Mouse (Mus musculus) MEL (cell line): ENCODE measurements around the gene Acpp.

Experiments
- CHD2 ChIP-seq: IDR thresholded peaks from 2 replicates; pipeline ENCODE4 v1.6.1; 2011; ENCODE audit warnings: low read length, improper control_type of control experiment
- CTCF ChIP-seq, 3 experiments: IDR thresholded peaks in 2 of 3; conservative IDR thresholded peaks in 1 of 3; 2 replicates each; pipeline ENCODE4 v1.5.1; 2011 to 2012; ENCODE audit warnings: low read length in 3 of 3, low read depth in 2 of 3, mild to moderate bottlenecking in 2 of 3, improper control_type of control experiment in 1 of 3, inconsistent platforms in 1 of 3, mixed read lengths in 1 of 3, moderate library complexity in 1 of 3; ENCODE audit not compliant: control insufficient read depth in 1 of 3, insufficient read depth in 1 of 3, poor library complexity in 1 of 3, severe bottlenecking in 1 of 3
- E2F4 ChIP-seq: IDR thresholded peaks from 2 replicates; pipeline ENCODE4 v1.6.1; 2011; ENCODE audit warnings: low read depth, low read length, improper control_type of control experiment, borderline replicate concordance
- HCFC1 ChIP-seq: IDR thresholded peaks from 2 replicates; pipeline ENCODE4 v1.6.1; 2012; ENCODE audit warnings: low read depth, mild to moderate bottlenecking, inconsistent platforms, low read length, improper control_type of control experiment, moderate library complexity
- MAX ChIP-seq: IDR thresholded peaks from 2 replicates; pipeline ENCODE4 v1.6.1; 2011; ENCODE audit warnings: low read length, improper control_type of control experiment
- MEF2A ChIP-seq: IDR thresholded peaks from 2 replicates; pipeline ENCODE4 v1.6.1; 2014; ENCODE audit warnings: low read depth, mild to moderate bottlenecking, inconsistent platforms, low read length, improper control_type of control experiment; ENCODE audit not compliant: poor library complexity, insufficient replicate concordance, severe bottlenecking; ENCODE audit errors: extremely low read depth
- POLR2AphosphoS2 ChIP-seq: IDR thresholded peaks from 2 replicates; pipeline ENCODE4 v1.6.1; 2011; ENCODE audit warnings: low read length, improper control_type of control experiment
- SMC3 ChIP-seq: IDR thresholded peaks from 2 replicates; pipeline ENCODE4 v1.6.1; 2011; ENCODE audit warnings: low read depth, low read length, improper control_type of control experiment
- TBP ChIP-seq: IDR thresholded peaks from 2 replicates; pipeline ENCODE4 v1.8.0; 2011; ENCODE audit warnings: low read depth, low read length, improper control_type of control experiment
- ZC3H11A ChIP-seq: IDR thresholded peaks from 2 replicates; pipeline ENCODE4 v1.6.1; 2012; ENCODE audit warnings: low read depth, mild to moderate bottlenecking, inconsistent platforms, low read length, improper control_type of control experiment
- ZMIZ1 ChIP-seq: IDR thresholded peaks from 2 replicates; pipeline ENCODE4 v1.6.1; 2012; ENCODE audit warnings: low read depth, mild to moderate bottlenecking, inconsistent platforms, low read length, improper control_type of control experiment, moderate library complexity

GRCm38 (mm10) chr9:104252637-104253036 lies 84.9 kb downstream of the Acpp start:
- no peak for TF ChIP-seq CHD2
- no peak for TF ChIP-seq SMC3
- no peak for TF ChIP-seq POLR2AphosphoS2
- no peak for TF ChIP-seq HCFC1
- TF ChIP-seq MEF2A = no peak
- TF ChIP-seq MAX = no peak
- TF ChIP-seq CTCF (IDR thresholded peaks at IDR 0.05 in 2 of 3, conservative IDR thresholded peaks at IDR 0.05 in 1 of 3; ENCODE audit: control insufficient read depth in 1 of 3, insufficient read depth in 1 of 3, low read depth in 2 of 3, low read length in 3 of 3, poor library complexity in 1 of 3, severe bottlenecking in 1 of 3) = no peak
- TF ChIP-seq E2F4 = no peak
- TF ChIP-seq TBP = no peak
- no peak for TF ChIP-seq ZC3H11A
- no peak for TF ChIP-seq ZMIZ1
